ENCODE assay signal across 26 mouse cellular contexts in genomic region chr11:65137145-65137652, GRCm38 (mm10). TPM values are rescaled to one million over a fixed set of nuclear protein-coding genes. Genes with fewer than 3 reads are reported as not detected.
DNase-seq lines count a peak whose midpoint lies in the region; ATAC-seq and TF ChIP-seq lines count a peak whose summit lies in the region.
"Had no signal": no experiment of that assay in that cellular context is flagged by ENCODE, and none has a peak within 500 bp of the region (broad histone marks: within the 10 kb centered on the region; RNA-seq: fewer than 3 reads in every experiment).

No protein-coding gene starts in this region.

- TF ChIP-seq CTCF in liver, adult 2 months (IDR thresholded peaks at IDR 0.05; ENCODE audit: low read depth, low read length) = no peak
- TF ChIP-seq CTCF in liver, postnatal 0 days (IDR thresholded peaks at IDR 0.05; ENCODE audit: low read depth) = no peak

- DNase-seq in frontal cortex, postnatal 25 days (ENCODE audit: low spot score in 2 of 2) = no peak
- peak; percentile 44 for DNase-seq in liver, adult 2 months (ENCODE audit: extremely low read depth, low read depth, low spot score)
- DNase-seq in liver = no peak
- no peak for DNase-seq in liver, embryonic 13.5 days
- DNase-seq in liver, postnatal 0 days = no peak
- DNase-seq in layer of hippocampus, postnatal 36 days = no peak
- DNase-seq in heart, adult 8-10 months (ENCODE audit: low spot score) = no peak
- DNase-seq: adrenal gland, postnatal 14 days; B cell, adult 2 months; cerebellum, adult 11 months; cerebellum, adult 8-10 months; cerebellum, postnatal 25 days; gastrocnemius, adult 2 months; gastrocnemius, postnatal 25 days; heart, adult 18-20 months had no signal

- H3K4me1 ChIP-seq in liver, adult 2 months (ENCODE audit: control insufficient read depth, insufficient read depth, low read length) = no peaks in the 10 kb centered on the region
- H3K4me1 ChIP-seq in liver, embryonic 13.5 days (replicated peaks) = no peaks in the 10 kb centered on the region
- H3K4me1 ChIP-seq in liver, postnatal 0 days (ENCODE audit: insufficient read depth) = 0 out of 2 replicates have a peak, but pooled peaks cover 6% of the 10 kb centered on the region
- H3K4me1 ChIP-seq: embryonic facial prominence, embryonic 12.5 days had no signal

- no peaks in the 10 kb centered on the region for H3K36me3 ChIP-seq in liver, adult 2 months (ENCODE audit: control insufficient read depth, insufficient read depth, low read length)
- no peaks in the 10 kb centered on the region for H3K36me3 ChIP-seq in liver, embryonic 13.5 days
- no peaks in the 10 kb centered on the region for H3K36me3 ChIP-seq in liver, postnatal 0 days (replicated peaks; ENCODE audit: insufficient read depth, low read length)
- H3K36me3 ChIP-seq: embryonic facial prominence, embryonic 12.5 days; forebrain, embryonic 15.5 days; G1E; heart, embryonic 12.5 days; hindbrain, embryonic 10.5 days had no signal

- 17% methylated on average over 2 of the region's 2 CpGs for WGBS in liver, adult 2 months
- 59% methylated on average over 2 of the region's 2 CpGs for WGBS in liver, embryonic 13.5 days (ENCODE audit: insufficient replicate concordance)
- WGBS in liver, postnatal 0 days (ENCODE audit: insufficient replicate concordance) = 54% methylated on average over 2 of the region's 2 CpGs

- H3K27ac ChIP-seq in liver, adult 2 months (replicated peaks; ENCODE audit: insufficient read depth, low read depth, low read length) = no peak overlapping the region
- H3K27ac ChIP-seq in liver, embryonic 13.5 days = no peak overlapping the region
- H3K27ac ChIP-seq in liver, postnatal 0 days (ENCODE audit: low read depth) = no peak overlapping the region
- H3K27ac ChIP-seq: embryonic facial prominence, embryonic 12.5 days; forebrain, embryonic 15.5 days; gastrocnemius, adult 2 months; hindbrain, embryonic 10.5 days; hindbrain, embryonic 14.5 days had no signal

- H3K9me3 ChIP-seq in liver, embryonic 13.5 days (replicated peaks) = no peaks in the 10 kb centered on the region
- no peaks in the 10 kb centered on the region for H3K9me3 ChIP-seq in liver, postnatal 0 days (ENCODE audit: low read length)
- H3K9me3 ChIP-seq: embryonic facial prominence, embryonic 12.5 days; forebrain, embryonic 15.5 days; G1E; heart, embryonic 12.5 days; hindbrain, embryonic 10.5 days had no signal

- no peak for TF ChIP-seq POLR2A in liver, adult 2 months (IDR thresholded peaks at IDR 0.05; ENCODE audit: extremely low read depth, insufficient read depth, low read length)

- H3K9ac ChIP-seq in liver, adult 2 months (ENCODE audit: low read depth, low read length) = no peak overlapping the region
- no peak overlapping the region for H3K9ac ChIP-seq in liver, embryonic 13.5 days
- H3K9ac ChIP-seq in liver, postnatal 0 days (replicated peaks) = no peak overlapping the region
- H3K9ac ChIP-seq: embryonic facial prominence, embryonic 12.5 days; forebrain, embryonic 15.5 days; heart, embryonic 12.5 days; hindbrain, embryonic 14.5 days had no signal

- H3K4me2 ChIP-seq in liver, embryonic 13.5 days = no peak overlapping the region
- no peak overlapping the region for H3K4me2 ChIP-seq in liver, postnatal 0 days (ENCODE audit: low read depth, low read length)
- H3K4me2 ChIP-seq: embryonic facial prominence, embryonic 12.5 days; forebrain, embryonic 15.5 days; heart, embryonic 12.5 days; hindbrain, embryonic 14.5 days had no signal

- no peak for TF ChIP-seq EP300 in liver, postnatal 0 days (IDR thresholded peaks at IDR 0.05; ENCODE audit: low read depth)

- ATAC-seq in frontal cortex, adult (ENCODE audit: low TSS enrichment) = peak; percentile 29; the same call in 1 of the 2 replicates
- peak; percentile 65 for ATAC-seq in liver, embryonic 13.5 days (ENCODE audit: low read depth)
- ATAC-seq in liver, postnatal 0 days = peak; percentile 91
- ATAC-seq: activated CD4-positive, CD25-positive, alpha-beta regulatory T cell, adult 4 months; CD4-positive, CD25-positive, alpha-beta regulatory T cell, adult 4 months; forebrain, embryonic 15.5 days had no signal

- no peaks in the 10 kb centered on the region for H3K79me2 ChIP-seq in liver, adult 2 months (ENCODE audit: control insufficient read depth, insufficient read depth, low read length)

- no peak overlapping the region for H3K4me3 ChIP-seq in liver, adult 2 months (ENCODE audit: insufficient read depth, low read depth, low read length)
- H3K4me3 ChIP-seq in liver, embryonic 13.5 days (replicated peaks) = no peak overlapping the region
- no peak overlapping the region for H3K4me3 ChIP-seq in liver, postnatal 0 days (ENCODE audit: low read depth, low read length)
- H3K4me3 ChIP-seq: embryonic facial prominence, embryonic 12.5 days; forebrain, embryonic 15.5 days; gastrocnemius, adult 2 months; heart, embryonic 12.5 days; hindbrain, embryonic 10.5 days had no signal

- H3K27me3 ChIP-seq in liver, adult 2 months (ENCODE audit: control insufficient read depth, insufficient read depth, low read length) = no peaks in the 10 kb centered on the region
- no peaks in the 10 kb centered on the region for H3K27me3 ChIP-seq in liver, embryonic 13.5 days
- no peaks in the 10 kb centered on the region for H3K27me3 ChIP-seq in liver, postnatal 0 days (ENCODE audit: insufficient read depth, low read length)
- H3K27me3 ChIP-seq: embryonic facial prominence, embryonic 12.5 days; forebrain, embryonic 15.5 days; heart, embryonic 12.5 days had no signal

RNA-seq across cellular contexts. Expression of gene 1700086D15Rik, which starts 22.5 kb away (rescaled TPM):
- 0.09 TPM in 1 of 2 replicates, not detected in the other for total RNA-seq in liver, adult 2 months (2014; rRNA removed)
- not detected in 2 replicates for polyA plus RNA-seq in liver, adult 2 months (2012; rRNA removed)
- polyA plus RNA-seq in liver, embryonic 13.5 days (2015; fragmentation: Nextera tagmentation; extraction: Ambion mirVana) = not detected in 2 replicates
- not detected in 2 replicates for polyA plus RNA-seq in liver, postnatal 0 days (2015; fragmentation: Nextera tagmentation; extraction: Ambion mirVana)
- total RNA-seq in layer of hippocampus, postnatal 36 days (2021) = 1 to 10 TPM; 2.6 to 3.5 TPM
- total RNA-seq in heart, adult 8-10 months (2022) = under 1 TPM in 2 of 4 experiments, not detected in 2; 0.24 to 0.72 TPM
- total RNA-seq: gastrocnemius, postnatal 25 days; heart, adult 18-20 months had no signal
- polyA plus RNA-seq: activated CD4-positive, CD25-positive, alpha-beta regulatory T cell, adult 4 months; CD4-positive, CD25-positive, alpha-beta regulatory T cell, adult 4 months; embryonic facial prominence, embryonic 12.5 days; forebrain, embryonic 11.5 days; G1E; heart, embryonic 16.5 days; hindbrain, embryonic 10.5 days had no signal

RNA-seq across cellular contexts. Expression of gene Arhgap44, which starts 25.6 kb away (rescaled TPM):
- 0.60 and 0.65 TPM in 2 replicates for total RNA-seq in liver, adult 2 months (2014; rRNA removed)
- polyA plus RNA-seq in liver, adult 2 months (2012; rRNA removed) = 0.47 and 0.64 TPM in 2 replicates
- 0.66 and 0.71 TPM in 2 replicates for polyA plus RNA-seq in liver, embryonic 13.5 days (2015; fragmentation: Nextera tagmentation; extraction: Ambion mirVana)
- polyA plus RNA-seq in liver, postnatal 0 days (2015; fragmentation: Nextera tagmentation; extraction: Ambion mirVana) = 0.62 and 0.73 TPM in 2 replicates
- total RNA-seq in layer of hippocampus, postnatal 36 days (2021) = 100 to 1,000 TPM; 111 to 114 TPM
- 10 to 100 TPM; 24.4 to 26.0 (median 25.2) TPM for total RNA-seq in heart, adult 8-10 months (2022)
- polyA plus RNA-seq: G1E had no signal

Comparison
In these comparisons a context has a peak if more than half of its experiments do, and no peak if none do; other contexts are left out.
1. ATAC-seq: peak in every context shown above with its lines; median percentile 91 in liver, postnatal 0 days; 65 in liver, embryonic 13.5 days; 29 in frontal cortex, adult.
2. RNA of gene Arhgap44, which starts 25.6 kb away (total RNA-seq): 111 to 114 TPM in layer of hippocampus, postnatal 36 days and 24.4 to 26.0 TPM in heart, adult 8-10 months; 0.60 to 0.65 TPM in liver, adult 2 months; every median in the first group is over 10 times any median in the second.